Mouse (Mus musculus): ENCODE results near the gene Pik3r1.

DNA sequence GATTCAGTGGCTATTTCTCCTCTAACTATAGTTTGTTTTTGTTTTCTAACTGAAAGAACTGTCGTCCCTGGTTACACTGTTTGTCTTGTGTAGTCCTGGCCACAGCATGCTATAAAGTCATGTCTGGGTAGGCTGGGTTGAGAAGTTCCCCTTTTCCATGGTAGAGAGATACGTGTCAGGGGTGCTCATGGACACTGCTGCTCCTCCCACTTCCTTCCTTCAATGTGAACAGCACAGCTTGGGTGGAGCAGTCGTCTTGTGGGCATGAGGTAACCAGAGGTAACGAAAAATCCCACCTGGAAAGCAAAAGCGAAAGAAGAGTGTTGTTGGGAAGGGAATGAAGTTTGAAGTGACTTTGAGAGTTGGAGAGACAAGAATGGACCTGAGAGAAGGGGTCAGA, 104.0 kb downstream of the Pik3r1 start:
- TF ChIP-seq CTCF (IDR thresholded peaks at IDR 0.05; ENCODE audit: extremely low read depth, insufficient read depth, insufficient read length, insufficient replicate concordance) = no peak
- no peak for TF ChIP-seq POLR2A (IDR thresholded peaks at IDR 0.05; ENCODE audit: low read depth, low read length)

Data from spleen, adult 2 months (tissue).